Mouse (Mus musculus) ES-E14 (cell line): ENCODE results near the gene St3gal4. TPM values are rescaled to one million over a fixed set of nuclear protein-coding genes. Genes with fewer than 3 reads are reported as not detected.

Experiments
- DNase-seq: peaks from one replicate; pipeline ENCODE4 v3.0.0-alpha.2; 2013; ENCODE audit warnings: low read depth, low spot score
- H3K27ac ChIP-seq: 2 replicates; pipeline ENCODE4 v1.5.1; 2012; ENCODE audit warnings: low read depth, mild to moderate bottlenecking, low read length, moderate library complexity, mixed read lengths; ENCODE audit not compliant: poor library complexity, insufficient read depth, severe bottlenecking
- H3K36me3 ChIP-seq: 2 replicates; pipeline ENCODE4 v1.6.1; 2012; ENCODE audit warnings: mild to moderate bottlenecking, low read length, moderate library complexity, mixed read lengths; ENCODE audit not compliant: control insufficient read depth, poor library complexity, insufficient read depth, severe bottlenecking
- H3K4me1 ChIP-seq, 2 experiments: fragments of 150-350 bp in 1 of 2; sonication (generic) in 1 of 2; 2 replicates each; pipeline ENCODE4 v1.6.1; 2012; ENCODE audit warnings: low read length in 2 of 2, mild to moderate bottlenecking in 1 of 2, mixed read lengths in 1 of 2; ENCODE audit not compliant: control insufficient read depth in 2 of 2, insufficient read depth in 2 of 2, poor library complexity in 1 of 2
- H3K4me3 ChIP-seq, 2 experiments: fragments of 150-350 bp in 1 of 2; sonication (generic) in 1 of 2; 2 replicates each; pipeline ENCODE4 v1.5.1; 2012; ENCODE audit warnings: low read length in 2 of 2, low read depth in 1 of 2, mild to moderate bottlenecking in 1 of 2, mixed read lengths in 1 of 2; ENCODE audit not compliant: insufficient read depth in 1 of 2, poor library complexity in 1 of 2, severe bottlenecking in 1 of 2
- H3K9ac ChIP-seq: 2 replicates; pipeline ENCODE4 v1.6.1; 2012; ENCODE audit warnings: low read depth, mild to moderate bottlenecking, low read length, mixed read lengths; ENCODE audit not compliant: poor library complexity, insufficient read depth, severe bottlenecking
- H3K9me3 ChIP-seq: fragments of 150-350 bp; sonication (generic); 2 replicates; pipeline ENCODE4 v1.6.1; 2012; ENCODE audit warnings: low read depth, mild to moderate bottlenecking, low read length; ENCODE audit not compliant: control insufficient read depth, insufficient read depth
- CHD2 ChIP-seq: IDR thresholded peaks from 2 replicates; pipeline ENCODE4 v1.6.1; 2014; ENCODE audit warnings: mild to moderate bottlenecking, low read depth, low read length, inconsistent platforms
- HCFC1 ChIP-seq: IDR thresholded peaks from 2 replicates; pipeline ENCODE4 v1.6.1; 2012; ENCODE audit warnings: low read length, inconsistent platforms, borderline replicate concordance; ENCODE audit not compliant: insufficient read depth
- MAFK ChIP-seq: IDR thresholded peaks from 2 replicates; pipeline ENCODE4 v1.6.1; 2014; ENCODE audit warnings: mild to moderate bottlenecking, low read depth, low read length, inconsistent platforms; ENCODE audit not compliant: insufficient read depth
- in situ Hi-C, 2 experiments: fragments of 600-800 bp; cut with MboI; formaldehyde crosslinking; loops; one replicate each; pipeline ENCODE4 v1.15.1; 2025; ENCODE audit warnings: low sequenced_read_pairs in 2 of 2, inconsistent platforms in 1 of 2; ENCODE audit not compliant: unreplicated experiment in 2 of 2
- total RNA-seq: library from RNA; depleted of rRNA; stranded (reverse); fragments of 300-350 nt; gene quantifications from 2 replicates; pipeline ENCODE4 v1.2.3, GENCODE M21; 2012; rRNA removed

The St3gal4 gene
- total RNA-seq, 1 experiment = 9.7 TPM

- no peaks in the 10 kb centered on the region for H3K36me3 ChIP-seq
- H3K4me1 ChIP-seq = peaks cover 4 to 28% of the 10 kb centered on the region in 2 experiments; a peak in 3 of 4 replicates
- DNase-seq = no peak
- H3K4me3 ChIP-seq = no peak overlapping the region
- in situ Hi-C loops = no loop called here
- H3K9me3 ChIP-seq = no peaks in the 10 kb centered on the region
- no peak overlapping the region for H3K9ac ChIP-seq
- no peak for TF ChIP-seq MAFK
- TF ChIP-seq HCFC1 = no peak
- no peak for TF ChIP-seq CHD2
- H3K27ac ChIP-seq = no peak overlapping the region
Measured at GRCm38 (mm10) chr9:34997880-34998865, 120.9 kb downstream of the St3gal4 start.

Other genes with a start within 250 kb of the St3gal4 start
- 36.3 and 42.9 TPM in 2 replicates for gene Dcps, start 56.8 kb upstream of the St3gal4 start, total RNA-seq
- gene Srpr, start 80.9 kb upstream of the St3gal4 start, total RNA-seq = 168 and 204 TPM in 2 replicates
- gene Tirap, start 81.0 kb upstream of the St3gal4 start, total RNA-seq = 6.1 and 7.2 TPM in 2 replicates
- 40.6 and 47.1 TPM in 2 replicates for gene Foxred1, start 91.8 kb upstream of the St3gal4 start, total RNA-seq
- gene Fam118b, start 148.5 kb upstream of the St3gal4 start, total RNA-seq = 19.3 and 26.9 TPM in 2 replicates
- 28.8 and 32.0 TPM in 2 replicates for gene Rpusd4, start 148.6 kb upstream of the St3gal4 start, total RNA-seq